Mouse (Mus musculus): ENCODE measurements around the gene Scn9a.
A peak's percentile ranks its signal among the peaks of the same experiment; 100 is the strongest.

The Scn9a gene

GRCm38 (mm10) chr2:66494556-66494955 lies 140.2 kb downstream of the Scn9a start:
- TF ChIP-seq NANOG (IDR thresholded peaks at IDR 0.05; ENCODE audit: borderline replicate concordance, low read length) (no peak), POU5F1 (IDR thresholded peaks at IDR 0.05; ENCODE audit: borderline replicate concordance, low read length) (no peak), CTCF (conservative IDR thresholded peaks at IDR 0.05; ENCODE audit: low read length) (no peak)
- H3K4me1 ChIP-seq (replicated peaks; ENCODE audit: low read depth, low read length): no peaks in the 10 kb centered on the region
- no peak overlapping the region for H3K4me3 ChIP-seq (replicated peaks; ENCODE audit: low read length)
- no peaks in the 10 kb centered on the region for H3K9me3 ChIP-seq (ENCODE audit: low read length)
- H3K36me3 ChIP-seq (ENCODE audit: insufficient read depth, low read length): no peaks in the 10 kb centered on the region
- no peaks in the 10 kb centered on the region for H3K27me3 ChIP-seq (ENCODE audit: insufficient read depth, low read length)

GRCm38 (mm10) chr2:66478395-66478794 lies 156.4 kb downstream of the Scn9a start:
- Histone ChIP-seq H3K9me3 (ENCODE audit: low read length) (no peaks in the 10 kb centered on the region), H3K36me3 (ENCODE audit: insufficient read depth, low read length) (no peaks in the 10 kb centered on the region), H3K4me3 (replicated peaks; ENCODE audit: low read length) (no peak overlapping the region), H3K27me3 (ENCODE audit: insufficient read depth, low read length) (no peaks in the 10 kb centered on the region), H3K4me1 (replicated peaks; ENCODE audit: low read depth, low read length) (no peaks in the 10 kb centered on the region)
- TF ChIP-seq CTCF (conservative IDR thresholded peaks at IDR 0.05; ENCODE audit: low read length): no peak
- no peak for TF ChIP-seq POU5F1 (IDR thresholded peaks at IDR 0.05; ENCODE audit: borderline replicate concordance, low read length)
- TF ChIP-seq NANOG (IDR thresholded peaks at IDR 0.05; ENCODE audit: borderline replicate concordance, low read length): no peak

GRCm38 (mm10) chr2:66473181-66473822 lies 161.5 kb downstream of the Scn9a start:
- Histone ChIP-seq H3K27me3 (ENCODE audit: insufficient read depth, low read length) (no peaks in the 10 kb centered on the region), H3K4me1 (replicated peaks; ENCODE audit: low read depth, low read length) (no peaks in the 10 kb centered on the region), H3K4me3 (replicated peaks; ENCODE audit: low read length) (no peak overlapping the region), H3K9me3 (ENCODE audit: low read length) (no peaks in the 10 kb centered on the region), H3K36me3 (ENCODE audit: insufficient read depth, low read length) (no peaks in the 10 kb centered on the region)
- no peak for TF ChIP-seq POU5F1 (IDR thresholded peaks at IDR 0.05; ENCODE audit: borderline replicate concordance, low read length)
- TF ChIP-seq CTCF (conservative IDR thresholded peaks at IDR 0.05; ENCODE audit: low read length): peak; percentile 15; the same call in 1 of the 2 replicates

- Histone ChIP-seq H3K4me3 (replicated peaks; ENCODE audit: low read length) (no peak overlapping the region), H3K4me1 (replicated peaks; ENCODE audit: low read depth, low read length) (no peaks in the 10 kb centered on the region), H3K27me3 (ENCODE audit: insufficient read depth, low read length) (no peaks in the 10 kb centered on the region), H3K36me3 (ENCODE audit: insufficient read depth, low read length) (no peaks in the 10 kb centered on the region), H3K9me3 (ENCODE audit: low read length) (no peaks in the 10 kb centered on the region)
- TF ChIP-seq NANOG (IDR thresholded peaks at IDR 0.05; ENCODE audit: borderline replicate concordance, low read length): no peak
- no peak for TF ChIP-seq CTCF (conservative IDR thresholded peaks at IDR 0.05; ENCODE audit: low read length)
- TF ChIP-seq POU5F1 (IDR thresholded peaks at IDR 0.05; ENCODE audit: borderline replicate concordance, low read length): no peak
Observed at GRCm38 (mm10) chr2:66465484-66465883, 169.3 kb downstream of the Scn9a start.

- H3K36me3 ChIP-seq (ENCODE audit: insufficient read depth, low read length): no peaks in the 10 kb centered on the region
- H3K27me3 ChIP-seq (ENCODE audit: insufficient read depth, low read length): no peaks in the 10 kb centered on the region
- H3K4me1 ChIP-seq (replicated peaks; ENCODE audit: low read depth, low read length): no peaks in the 10 kb centered on the region
- TF ChIP-seq POU5F1 (IDR thresholded peaks at IDR 0.05; ENCODE audit: borderline replicate concordance, low read length) (no peak), CTCF (conservative IDR thresholded peaks at IDR 0.05; ENCODE audit: low read length) (no peak), NANOG (IDR thresholded peaks at IDR 0.05; ENCODE audit: borderline replicate concordance, low read length) (no peak)
- H3K9me3 ChIP-seq (ENCODE audit: low read length): no peaks in the 10 kb centered on the region
- no peak overlapping the region for H3K4me3 ChIP-seq (replicated peaks; ENCODE audit: low read length)
Observed at GRCm38 (mm10) chr2:66464874-66465458, 169.8 kb downstream of the Scn9a start.

- Histone ChIP-seq H3K4me3 (replicated peaks; ENCODE audit: low read length) (no peak overlapping the region), H3K4me1 (replicated peaks; ENCODE audit: low read depth, low read length) (no peaks in the 10 kb centered on the region), H3K36me3 (ENCODE audit: insufficient read depth, low read length) (no peaks in the 10 kb centered on the region), H3K9me3 (ENCODE audit: low read length) (no peaks in the 10 kb centered on the region), H3K27me3 (ENCODE audit: insufficient read depth, low read length) (no peaks in the 10 kb centered on the region)
- TF ChIP-seq POU5F1 (IDR thresholded peaks at IDR 0.05; ENCODE audit: borderline replicate concordance, low read length) (no peak), NANOG (IDR thresholded peaks at IDR 0.05; ENCODE audit: borderline replicate concordance, low read length) (no peak), CTCF (conservative IDR thresholded peaks at IDR 0.05; ENCODE audit: low read length) (no peak)
Observed at GRCm38 (mm10) chr2:66463916-66464315, 170.8 kb downstream of the Scn9a start.

- TF ChIP-seq NANOG (IDR thresholded peaks at IDR 0.05; ENCODE audit: borderline replicate concordance, low read length) (no peak), CTCF (conservative IDR thresholded peaks at IDR 0.05; ENCODE audit: low read length) (no peak), POU5F1 (IDR thresholded peaks at IDR 0.05; ENCODE audit: borderline replicate concordance, low read length) (no peak)
Observed at GRCm38 (mm10) chr2:66462458-66462857, 172.3 kb downstream of the Scn9a start.

GRCm38 (mm10) chr2:66440711-66441110 lies 194.1 kb downstream of the Scn9a start, which contains the start of gene Scn1a:
TSS of gene Scn1a (minus strand) at chr2:66440840.
- Histone ChIP-seq H3K36me3 (ENCODE audit: insufficient read depth, low read length) (no peaks in the 10 kb centered on the region), H3K4me1 (replicated peaks; ENCODE audit: low read depth, low read length) (peaks cover 16% of the 10 kb centered on the region), H3K9me3 (ENCODE audit: low read length) (no peaks in the 10 kb centered on the region), H3K4me3 (replicated peaks; ENCODE audit: low read length) (0 out of 2 replicates have a peak within 1 kb of the TSS, but pooled peaks have one; percentile 17), H3K27me3 (ENCODE audit: insufficient read depth, low read length) (peaks cover 14% of the 10 kb centered on the region; the same call in 1 of the 2 replicates)
- TF ChIP-seq NANOG (IDR thresholded peaks at IDR 0.05; ENCODE audit: borderline replicate concordance, low read length) (no peak), CTCF (conservative IDR thresholded peaks at IDR 0.05; ENCODE audit: low read length) (no peak), POU5F1 (IDR thresholded peaks at IDR 0.05; ENCODE audit: borderline replicate concordance, low read length) (no peak)

More at GRCm38 (mm10) chr2:66462458-66462857, 172.3 kb downstream of the Scn9a start:
- no peak overlapping the region for H3K4me3 ChIP-seq (replicated peaks; ENCODE audit: low read length)
- no peaks in the 10 kb centered on the region for H3K4me1 ChIP-seq (replicated peaks; ENCODE audit: low read depth, low read length)
- no peaks in the 10 kb centered on the region for H3K36me3 ChIP-seq (ENCODE audit: insufficient read depth, low read length)
- H3K9me3 ChIP-seq (ENCODE audit: low read length): no peaks in the 10 kb centered on the region
- H3K27me3 ChIP-seq (ENCODE audit: insufficient read depth, low read length): no peaks in the 10 kb centered on the region

All from E14TG2a.4 (cell line).